Mouse (Mus musculus): Measurements from ENCODE around the gene Tjp1.

Tjp1 gene

GRCm38 (mm10) chr7:65527071-65528007 is at the start of gene Tjp1:
TSS of gene Tjp1 (minus strand) at chr7:65527781.
- DNase-seq, result peak; percentile 9 to 24

- no peak for DNase-seq
Measured at GRCm38 (mm10) chr7:65577118-65577517, 49.5 kb upstream of the Tjp1 start.

- DNase-seq, result no peak
Measured at GRCm38 (mm10) chr7:65572731-65573130, 45.1 kb upstream of the Tjp1 start.

- no peak for DNase-seq
Measured at GRCm38 (mm10) chr7:65570691-65571090, 43.1 kb upstream of the Tjp1 start.

GRCm38 (mm10) chr7:65555996-65556395 is 28.4 kb upstream of the Tjp1 start:
- DNase-seq, result no peak

GRCm38 (mm10) chr7:65545741-65546140 is 18.2 kb upstream of the Tjp1 start:
- DNase-seq, result no peak

GRCm38 (mm10) chr7:65532689-65533088 is 5.1 kb upstream of the Tjp1 start:
- DNase-seq, result no peak

GRCm38 (mm10) chr7:65523116-65523515 is 4.5 kb downstream of the Tjp1 start:
- no peak for DNase-seq

- peak; percentile 11 to 28 for DNase-seq
Measured at GRCm38 (mm10) chr7:65522490-65522889, 5.1 kb downstream of the Tjp1 start.

GRCm38 (mm10) chr7:65520622-65521021 is 7.0 kb downstream of the Tjp1 start:
- DNase-seq, result no peak

- peak; percentile 84 to 88 for DNase-seq
Measured at GRCm38 (mm10) chr7:65519788-65520563, 7.6 kb downstream of the Tjp1 start.

GRCm38 (mm10) chr7:65516903-65517302 is 10.7 kb downstream of the Tjp1 start:
- peak; percentile 28 to 33 for DNase-seq

- no peak for DNase-seq
Measured at GRCm38 (mm10) chr7:65513451-65514179, 14.0 kb downstream of the Tjp1 start.

GRCm38 (mm10) chr7:65509357-65509756 is 18.2 kb downstream of the Tjp1 start:
- DNase-seq, result no peak

GRCm38 (mm10) chr7:65507341-65507740 is 20.2 kb downstream of the Tjp1 start:
- no peak for DNase-seq

GRCm38 (mm10) chr7:65502486-65503322 is 24.9 kb downstream of the Tjp1 start:
- DNase-seq, result no peak

- no peak for DNase-seq
Measured at GRCm38 (mm10) chr7:65500746-65501145, 26.8 kb downstream of the Tjp1 start.

GRCm38 (mm10) chr7:65497733-65498583 is 29.6 kb downstream of the Tjp1 start:
- DNase-seq, result peak; percentile 80 to 87

- DNase-seq, result no peak
Measured at GRCm38 (mm10) chr7:65490526-65490925, 37.1 kb downstream of the Tjp1 start.

GRCm38 (mm10) chr7:65489742-65490141 is 37.8 kb downstream of the Tjp1 start:
- no peak for DNase-seq

GRCm38 (mm10) chr7:65489195-65489594 is 38.4 kb downstream of the Tjp1 start:
- DNase-seq, result no peak
